Mouse (Mus musculus) C2C12 (cell line): ENCODE results near the gene Synpr.

ENCODE experiments used
- CTCF ChIP-seq: IDR thresholded peaks from one replicate; pipeline ENCODE4 v1.5.1; 2011; ENCODE audit not compliant: control insufficient read depth, insufficient read depth, insufficient read length
- MAX ChIP-seq: IDR thresholded peaks from one replicate; pipeline ENCODE4 v1.6.1; 2011; ENCODE audit warnings: mild to moderate bottlenecking, control low read depth
- MYOD1 ChIP-seq: IDR thresholded peaks from one replicate; pipeline ENCODE4 v1.6.1; 2011; ENCODE audit warnings: low read depth; ENCODE audit not compliant: control insufficient read depth, insufficient read length
- USF1 ChIP-seq: IDR thresholded peaks from one replicate; pipeline ENCODE4 v1.6.1; 2011; ENCODE audit warnings: low read depth, mild to moderate bottlenecking, control low read depth, moderate library complexity

- no peak for TF ChIP-seq USF1
- TF ChIP-seq CTCF, result no peak
- TF ChIP-seq MAX, result no peak
- no peak for TF ChIP-seq MYOD1
These were observed 83.7 kb downstream of the Synpr start for GRCm38 (mm10) chr14:13368309-13368708.
